Mouse (Mus musculus) brain, embryonic 14.5 days (tissue): ENCODE measurements around the gene Tgfb1.

ENCODE experiments used
- CTCF ChIP-seq: fragments of 200-500 bp; IDR thresholded peaks from 2 replicates; pipeline ENCODE4 v1.5.1; 2012; ENCODE audit warnings: inconsistent platforms, mild to moderate bottlenecking, moderate library complexity, borderline replicate concordance; ENCODE audit not compliant: insufficient read depth, insufficient read length; ENCODE audit errors: extremely low read depth
- POLR2A ChIP-seq: fragments of 200-500 bp; IDR thresholded peaks from 2 replicates; pipeline ENCODE4 v1.6.1; 2012; ENCODE audit warnings: mild to moderate bottlenecking, inconsistent platforms, borderline replicate concordance; ENCODE audit not compliant: poor library complexity, insufficient read depth, insufficient read length, severe bottlenecking; ENCODE audit errors: extremely low read depth

- TF ChIP-seq POLR2A (no peak), CTCF (no peak)
These were observed 42.2 kb upstream of the Tgfb1 start for GRCm38 (mm10) chr7:25644631-25645030.
